Mouse (Mus musculus) cerebellum, adult 11-12 months (tissue): Measurements from ENCODE around the gene Pde6g.
"Not testable (repeated sequence)": the region's sequence is repeated elsewhere in the genome, so short reads cannot be mapped to it uniquely, and the experiment has no call there.

ENCODE experiments used
- DNase-seq: peaks from one replicate; pipeline ENCODE4 v3.0.0; 2022

The Pde6g gene

DNA sequence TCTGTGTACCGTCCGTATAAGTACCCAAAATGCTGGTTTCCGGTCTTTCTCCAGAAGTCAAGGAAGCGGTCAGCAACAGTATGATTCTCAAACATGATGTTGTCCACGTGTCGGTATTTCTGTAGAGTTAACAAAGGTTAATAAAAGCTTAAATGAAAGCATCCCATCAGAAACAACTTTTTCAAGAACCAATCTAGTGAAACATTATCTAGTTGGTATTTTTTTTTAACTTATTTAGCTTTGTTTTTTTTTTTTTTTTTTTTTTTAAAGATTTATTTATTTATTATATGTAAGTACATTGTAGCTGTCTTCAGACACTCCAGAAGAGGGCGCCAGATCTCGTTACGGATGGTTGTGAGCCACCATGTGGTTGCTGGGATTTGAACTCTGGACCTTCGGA lies 39.7 kb downstream of the Pde6g start:
- not testable (repeated sequence) for DNase-seq

DNA sequence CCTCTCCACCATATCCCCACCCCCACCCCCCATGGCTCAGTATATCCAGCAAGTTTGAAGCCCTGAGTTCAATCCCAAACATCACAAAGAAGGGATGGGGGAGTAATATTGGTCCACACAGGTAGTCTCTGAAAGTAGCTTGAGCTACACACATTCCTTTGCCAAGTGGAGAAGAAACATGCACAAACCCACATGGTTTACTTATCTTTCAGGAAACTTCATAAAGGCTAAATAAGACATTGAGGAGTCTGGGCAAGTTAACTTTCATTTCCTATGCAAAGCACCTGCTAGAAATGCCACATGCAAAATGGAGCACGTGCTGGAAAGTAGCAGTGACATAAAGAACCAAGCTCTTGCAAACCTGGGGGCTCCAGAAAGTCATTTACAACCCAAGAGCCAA lies 46.9 kb downstream of the Pde6g start:
- DNase-seq: no peak

DNA sequence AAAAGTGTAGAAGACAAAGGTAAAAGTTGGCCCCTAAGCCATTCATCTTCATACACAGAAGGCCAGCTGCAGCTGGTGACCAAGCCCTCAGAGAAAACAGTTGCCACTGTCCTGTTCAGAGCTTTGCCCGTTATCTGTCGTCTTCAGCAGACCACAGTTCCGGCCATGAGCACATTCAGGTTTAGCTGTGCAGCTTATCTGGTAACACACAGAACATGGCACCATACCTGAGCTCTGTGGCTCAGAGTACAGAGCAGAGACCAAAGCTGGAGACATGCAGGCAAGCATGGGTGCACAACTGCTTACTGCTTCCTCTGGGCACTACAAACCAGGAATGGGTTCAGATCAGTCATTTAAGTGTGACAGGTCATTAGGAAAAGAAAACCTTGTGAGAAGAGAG lies 47.4 kb downstream of the Pde6g start:
- no peak for DNase-seq

DNA sequence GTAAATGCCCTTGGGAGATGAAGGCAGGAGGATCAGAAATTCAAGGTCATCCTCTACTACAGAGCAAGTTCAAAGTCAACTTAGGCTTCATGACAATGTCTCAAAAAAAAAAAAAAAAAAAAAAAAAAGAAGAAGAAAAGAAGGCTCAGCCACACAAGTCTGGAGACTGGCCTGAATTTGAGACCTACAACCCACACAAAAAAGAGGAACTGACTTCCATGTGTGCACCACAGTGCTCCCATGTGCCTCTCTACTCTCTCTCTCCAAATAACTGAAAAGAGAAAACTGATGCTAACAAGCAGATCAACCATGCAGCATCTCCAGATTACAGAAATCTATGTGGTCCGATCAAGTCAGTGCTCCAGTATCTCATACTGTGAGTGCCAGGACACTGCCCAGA lies 48.5 kb downstream of the Pde6g start:
- no peak for DNase-seq

DNA sequence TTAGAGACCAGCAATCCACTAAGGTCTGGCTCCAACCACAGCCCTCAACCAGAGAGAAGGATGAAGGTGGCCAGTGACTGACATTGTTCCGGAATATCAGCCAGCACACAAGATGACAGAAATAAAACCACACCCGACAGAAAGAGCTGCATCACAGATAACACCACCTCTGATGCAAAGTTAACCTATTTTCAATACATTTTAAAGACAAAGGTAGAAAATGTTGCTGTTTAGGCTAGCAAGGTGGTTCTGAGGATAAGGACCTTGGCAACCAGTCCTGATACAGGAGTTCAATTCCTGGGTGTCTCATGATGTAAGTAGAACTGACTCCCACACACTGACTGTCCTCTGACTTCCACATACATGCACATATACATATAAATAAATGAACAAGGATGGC lies 54.0 kb downstream of the Pde6g start:
- DNase-seq: no peak
